8 mouse cellular contexts compared by ENCODE assay signal in genomic region chr6:56703931-56704900, GRCm38 (mm10). TPM values are rescaled to one million over a fixed set of nuclear protein-coding genes. Genes with fewer than 3 reads are reported as not detected.
DNase-seq lines count a peak whose midpoint lies in the region; ATAC-seq and TF ChIP-seq lines count a peak whose summit lies in the region.

TSS of gene Lsm5 (minus strand) at chr6:56704710.

- 0 out of 2 replicates have a peak within 1 kb of the TSS, but pooled peaks have one; percentile 14 for H3K27ac ChIP-seq in hindbrain, embryonic 14.5 days

- no peaks in the 10 kb centered on the region for H3K9me3 ChIP-seq in hindbrain, embryonic 14.5 days (ENCODE audit: control insufficient read depth, low read length)

- peak; percentile 88 for ATAC-seq in Patski
- ATAC-seq in hindbrain, embryonic 14.5 days (ENCODE audit: low FRiP score), result peak; percentile 94

- peaks cover 7% of the 10 kb centered on the region; the same call in 1 of the 2 replicates for H3K4me1 ChIP-seq in hindbrain, embryonic 14.5 days (replicated peaks; ENCODE audit: control insufficient read depth, insufficient read depth, low read length)

- DNase-seq in Patski (ENCODE audit: low read depth, low spot score), result peak; percentile 53
- DNase-seq in cerebellum, postnatal 14 days, result peak; percentile 85 to 88
- DNase-seq in frontal cortex, postnatal 14 days (ENCODE audit: low spot score in 2 of 2), result peak; percentile 68 to 76
- DNase-seq in hindbrain, embryonic 14.5 days (ENCODE audit: low spot score), result peak; percentile 97
- peak; percentile 80 to 84 for DNase-seq in layer of hippocampus, postnatal 36 days
- DNase-seq in lung, postnatal 36 days, result peak; percentile 95
- peak; percentile 96 for DNase-seq in retina, postnatal 1 day
- DNase-seq in urinary bladder, adult 18-20 months (ENCODE audit: low spot score in 2 of 2), result peak; percentile 77 to 86

- in situ Hi-C loops in Patski (cut with MboI; ENCODE audit: low pct_unique_long_range_greater_than_20kb), result no loop called here

- peak within 1 kb of the TSS; percentile 79 for H3K4me3 ChIP-seq in hindbrain, embryonic 14.5 days (replicated peaks; ENCODE audit: low read length)

- POLR2A ChIA-PET in Patski (lab: Charles Lee), result interaction anchor here (1.4 kb wide), 1 partner anchor 11 kb away, joined by 4 read pairs; the partner anchor contains the start of gene Avl9

- WGBS in hindbrain, embryonic 14.5 days, result under 1% methylated on average over 46 of the region's 46 CpGs

- CTCF ChIA-PET in Patski (lab: Charles Lee), result interaction anchor here (4.8 kb wide), 1 partner anchor 13 kb away, joined by 33 read pairs; no protein-coding TSS in a partner anchor

- peaks cover 5% of the 10 kb centered on the region for H3K27me3 ChIP-seq in Patski
- H3K27me3 ChIP-seq in hindbrain, embryonic 14.5 days (ENCODE audit: control insufficient read depth, insufficient read depth, low read length), result no peaks in the 10 kb centered on the region

- H3K9ac ChIP-seq in hindbrain, embryonic 14.5 days, result peak within 1 kb of the TSS; percentile 71

- peak within 1 kb of the TSS; percentile 92 for H3K4me2 ChIP-seq in hindbrain, embryonic 14.5 days (replicated peaks)

- H3K36me3 ChIP-seq in hindbrain, embryonic 14.5 days (replicated peaks; ENCODE audit: control insufficient read depth, insufficient read depth), result peaks cover 8% of the 10 kb centered on the region; the same call in 1 of the 2 replicates

- no peak for TF ChIP-seq CTCF in Patski (IDR thresholded peaks at IDR 0.05)

RNA-seq across cellular contexts. Expression of gene Lsm5, which starts in this region (rescaled TPM):
- polyA plus RNA-seq in Patski (2021), result 43.5 TPM
- 80.4 and 93.8 TPM in 2 replicates for polyA plus RNA-seq in hindbrain, embryonic 14.5 days (2014; fragmentation: Nextera tagmentation; extraction: Ambion mirVana)
- total RNA-seq in layer of hippocampus, postnatal 36 days (2021), result 10 to 100 TPM; 12.5 to 15.9 TPM

Comparison
In these comparisons a context has a peak if more than half of its experiments do, and no peak if none do; other contexts are left out.
1. Peak in every context shown above with its lines: DNase-seq, ATAC-seq, H3K4me3 ChIP-seq and H3K27ac ChIP-seq.